In genomic region chr4:64958843-64959242, GRCm38 (mm10) we compare ENCODE assay signal across 24 mouse cellular contexts.
"Had no signal": no experiment of that assay in that cellular context is flagged by ENCODE, and none has a peak within 500 bp of the region (broad histone marks: within the 10 kb centered on the region; RNA-seq: fewer than 3 reads in every experiment).

No protein-coding gene starts in this region.

- DNase-seq: forebrain, postnatal 0 days; gastrocnemius, postnatal 14 days; gastrocnemius, postnatal 36 days; heart, adult 11 months; heart, adult 2 months; heart, postnatal 14 days; heart, postnatal 36 days; kidney, adult 2 months; kidney, postnatal 10 days; kidney, postnatal 25 days; layer of hippocampus, adult 9-11 months; layer of hippocampus, postnatal 36 days; left cerebral cortex, postnatal 4 days had no signal

- H3K27ac ChIP-seq: heart, adult 2 months; heart, embryonic 13.5 days; heart, embryonic 15.5 days; hindbrain, embryonic 13.5 days; hindbrain, embryonic 15.5 days; hindbrain, postnatal 0 days; limb, embryonic 13.5 days; limb, embryonic 15.5 days; liver, embryonic 12.5 days; liver, embryonic 14.5 days had no signal

- ATAC-seq: forebrain, postnatal 0 days; hindbrain, postnatal 0 days; intestine, embryonic 16.5 days; liver, embryonic 12.5 days had no signal

- H3K9ac ChIP-seq: forebrain, postnatal 0 days; heart, embryonic 13.5 days; heart, embryonic 15.5 days; hindbrain, embryonic 13.5 days; hindbrain, embryonic 15.5 days; limb, embryonic 13.5 days; limb, embryonic 15.5 days; liver, embryonic 12.5 days; liver, embryonic 14.5 days had no signal

- H3K27me3 ChIP-seq: heart, embryonic 13.5 days; heart, embryonic 15.5 days; hindbrain, embryonic 13.5 days; hindbrain, embryonic 15.5 days; limb, embryonic 13.5 days; limb, embryonic 15.5 days; liver, embryonic 12.5 days had no signal

- H3K36me3 ChIP-seq: heart, embryonic 13.5 days; heart, embryonic 15.5 days; hindbrain, embryonic 13.5 days; hindbrain, embryonic 15.5 days; limb, embryonic 13.5 days; limb, embryonic 15.5 days; liver, embryonic 12.5 days had no signal

- H3K4me2 ChIP-seq: heart, embryonic 11.5 days; heart, embryonic 13.5 days; heart, embryonic 15.5 days; hindbrain, embryonic 13.5 days; hindbrain, embryonic 15.5 days; limb, embryonic 13.5 days; limb, embryonic 15.5 days; liver, embryonic 12.5 days had no signal

- H3K4me3 ChIP-seq: heart, adult 2 months; heart, embryonic 13.5 days; heart, embryonic 15.5 days; hindbrain, embryonic 13.5 days; hindbrain, embryonic 15.5 days; limb, embryonic 13.5 days; limb, embryonic 15.5 days; liver, embryonic 12.5 days had no signal

- H3K4me1 ChIP-seq: heart, embryonic 13.5 days; heart, embryonic 15.5 days; hindbrain, embryonic 13.5 days; hindbrain, embryonic 15.5 days; limb, embryonic 13.5 days; limb, embryonic 15.5 days; liver, embryonic 12.5 days had no signal

- H3K9me3 ChIP-seq: heart, embryonic 13.5 days; heart, embryonic 15.5 days; hindbrain, embryonic 13.5 days; hindbrain, embryonic 15.5 days; limb, embryonic 13.5 days; limb, embryonic 15.5 days; liver, embryonic 12.5 days had no signal
